Mouse (Mus musculus): ENCODE results near the gene Sept8. TPM values are rescaled to one million over a fixed set of nuclear protein-coding genes. Genes with fewer than 3 reads are reported as not detected.

The Sept8 gene
- polyA plus RNA-seq, 1 experiment from 2014 or later = 38.9 TPM

- ATAC-seq (ENCODE audit: insufficient number of reproducible peaks, insufficient read depth, low FRiP score, low TSS enrichment) = no peak
- H3K4me2 ChIP-seq (replicated peaks) = peak overlapping the region; percentile 86
- H3K27ac ChIP-seq = 0 out of 2 replicates have a peak overlapping the region, but pooled peaks have one; percentile 71
- WGBS = 50% methylated on average over 16 of the region's 16 CpGs
- peaks cover 37% of the 10 kb centered on the region for H3K4me1 ChIP-seq
- H3K9ac ChIP-seq = no peak overlapping the region; the same call in 1 of the 2 replicates
- H3K9me3 ChIP-seq = no peaks in the 10 kb centered on the region
- no peaks in the 10 kb centered on the region for H3K36me3 ChIP-seq
- H3K4me3 ChIP-seq = peak overlapping the region; percentile 77
- H3K27me3 ChIP-seq = no peaks in the 10 kb centered on the region
These were observed 2.2 kb downstream of the Sept8 start for GRCm38 (mm10) chr11:53521120-53521820.

- Histone ChIP-seq H3K36me3 (no peaks in the 10 kb centered on the region), H3K27ac (no peak overlapping the region), H3K27me3 (no peaks in the 10 kb centered on the region), H3K4me3 (no peak overlapping the region), H3K9me3 (no peaks in the 10 kb centered on the region), H3K9ac (no peak overlapping the region), H3K4me2 (replicated peaks) (peak overlapping the region; percentile 86; the same call in 1 of the 2 replicates), H3K4me1 (peaks cover 37% of the 10 kb centered on the region)
- WGBS = 82% methylated on average over 7 of the region's 7 CpGs
- no peak for ATAC-seq (ENCODE audit: insufficient number of reproducible peaks, insufficient read depth, low FRiP score, low TSS enrichment)
These were observed 2.7 kb downstream of the Sept8 start for GRCm38 (mm10) chr11:53521821-53522131.

GRCm38 (mm10) chr11:53522362-53522761, 3.3 kb downstream of the Sept8 start:
- ATAC-seq (ENCODE audit: insufficient number of reproducible peaks, insufficient read depth, low FRiP score, low TSS enrichment) = no peak
- H3K27me3 ChIP-seq = no peaks in the 10 kb centered on the region
- 86% methylated on average over 3 of the region's 3 CpGs for WGBS
- no peak overlapping the region for H3K4me2 ChIP-seq (replicated peaks)
- no peak overlapping the region for H3K27ac ChIP-seq
- no peaks in the 10 kb centered on the region for H3K36me3 ChIP-seq
- no peak overlapping the region for H3K4me3 ChIP-seq
- no peaks in the 10 kb centered on the region for H3K9me3 ChIP-seq
- H3K9ac ChIP-seq = no peak overlapping the region
- H3K4me1 ChIP-seq = peaks cover 37% of the 10 kb centered on the region

DNA sequence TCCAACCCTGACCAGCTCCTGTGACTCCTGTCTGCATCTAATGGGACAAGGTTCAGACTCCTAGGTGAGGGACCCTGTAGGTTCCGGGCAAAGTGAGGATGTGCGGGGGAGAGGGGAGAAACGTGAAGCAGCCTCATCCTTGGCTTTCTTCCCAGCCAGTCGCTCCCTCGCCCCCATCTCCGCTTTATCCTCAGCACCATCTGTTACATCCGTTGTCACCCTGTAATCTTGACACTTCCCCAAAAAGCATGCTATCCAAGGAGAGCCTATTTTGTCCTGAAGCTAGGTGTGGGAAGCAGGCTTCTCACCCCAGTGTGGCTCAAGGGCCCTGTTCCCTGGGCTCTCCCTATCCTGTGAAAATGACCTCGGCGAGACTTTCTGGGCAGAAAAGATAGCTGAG, 3.9 kb downstream of the Sept8 start:
- no peaks in the 10 kb centered on the region for H3K36me3 ChIP-seq
- WGBS = 79% methylated on average over 9 of the region's 9 CpGs
- H3K9ac ChIP-seq = no peak overlapping the region
- H3K4me1 ChIP-seq = peaks cover 37% of the 10 kb centered on the region
- H3K9me3 ChIP-seq = no peaks in the 10 kb centered on the region
- no peak overlapping the region for H3K4me2 ChIP-seq (replicated peaks)
- H3K4me3 ChIP-seq = no peak overlapping the region
- H3K27me3 ChIP-seq = no peaks in the 10 kb centered on the region
- no peak for ATAC-seq (ENCODE audit: insufficient number of reproducible peaks, insufficient read depth, low FRiP score, low TSS enrichment)
- no peak overlapping the region for H3K27ac ChIP-seq

DNA sequence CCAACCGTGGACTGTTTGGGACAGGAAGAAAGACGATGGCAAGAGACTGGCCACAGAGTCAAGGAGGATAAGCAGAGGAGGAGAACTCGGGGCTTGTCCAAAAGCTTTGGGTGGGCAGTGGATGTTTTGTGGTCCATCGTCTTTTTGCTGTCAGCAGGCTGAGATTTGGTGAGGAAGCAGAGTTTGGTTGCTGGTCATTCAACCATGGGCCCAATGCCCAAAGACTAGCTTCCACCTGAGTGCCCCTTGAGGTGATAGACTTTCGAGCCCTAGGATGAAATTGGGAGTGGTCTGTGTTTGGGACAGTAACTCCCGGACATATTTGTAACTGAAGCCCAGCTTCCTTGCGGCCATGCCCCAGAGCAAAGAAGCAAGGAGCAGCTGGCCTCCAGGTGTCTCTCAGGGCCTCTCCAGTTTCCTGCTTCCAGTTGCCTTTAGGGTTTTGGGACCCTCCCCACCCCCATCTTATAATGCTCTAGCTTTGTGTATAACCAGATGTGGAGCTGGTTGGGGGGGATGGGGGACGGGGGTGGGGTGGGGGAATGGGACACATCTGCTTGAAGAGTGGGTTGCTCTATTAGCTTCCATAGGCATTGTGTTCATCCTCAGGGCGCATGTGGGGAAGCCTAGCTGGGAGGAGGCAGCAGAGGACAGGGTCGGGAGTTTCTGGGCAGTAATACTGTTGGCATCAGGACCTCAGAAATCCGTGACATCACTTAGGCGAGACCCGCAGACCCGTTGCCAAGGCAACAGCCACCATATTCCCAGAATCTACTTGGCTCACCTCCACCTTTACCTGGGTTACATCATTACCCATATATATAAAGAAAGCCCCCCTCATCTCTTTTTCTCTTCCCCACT, 4.7 kb downstream of the Sept8 start:
- Histone ChIP-seq H3K4me2 (replicated peaks) (no peak overlapping the region), H3K4me3 (no peak overlapping the region), H3K9me3 (no peaks in the 10 kb centered on the region), H3K9ac (no peak overlapping the region), H3K27ac (0 out of 2 replicates have a peak overlapping the region, but pooled peaks have one; percentile 46), H3K36me3 (no peaks in the 10 kb centered on the region), H3K4me1 (peaks cover 41% of the 10 kb centered on the region), H3K27me3 (no peaks in the 10 kb centered on the region)
- no peak for ATAC-seq (ENCODE audit: insufficient number of reproducible peaks, insufficient read depth, low FRiP score, low TSS enrichment)
- 59% methylated on average over 14 of the region's 14 CpGs for WGBS

GRCm38 (mm10) chr11:53524905-53525304, 5.8 kb downstream of the Sept8 start:
- Histone ChIP-seq H3K9ac (no peak overlapping the region), H3K36me3 (no peaks in the 10 kb centered on the region), H3K9me3 (no peaks in the 10 kb centered on the region), H3K27ac (no peak overlapping the region), H3K4me1 (peaks cover 49% of the 10 kb centered on the region), H3K4me2 (replicated peaks) (no peak overlapping the region), H3K27me3 (no peaks in the 10 kb centered on the region), H3K4me3 (no peak overlapping the region)
- no peak for ATAC-seq (ENCODE audit: insufficient number of reproducible peaks, insufficient read depth, low FRiP score, low TSS enrichment)
- 64% methylated on average over 6 of the region's 6 CpGs for WGBS

GRCm38 (mm10) chr11:53525461-53525860, 6.4 kb downstream of the Sept8 start:
- H3K27me3 ChIP-seq = no peaks in the 10 kb centered on the region
- no peak overlapping the region for H3K4me2 ChIP-seq (replicated peaks)
- H3K36me3 ChIP-seq = no peaks in the 10 kb centered on the region
- 34% methylated on average over 4 of the region's 4 CpGs for WGBS
- H3K4me3 ChIP-seq = no peak overlapping the region
- no peak overlapping the region for H3K27ac ChIP-seq
- H3K9ac ChIP-seq = no peak overlapping the region
- H3K4me1 ChIP-seq = peaks cover 46% of the 10 kb centered on the region
- no peak for ATAC-seq (ENCODE audit: insufficient number of reproducible peaks, insufficient read depth, low FRiP score, low TSS enrichment)
- H3K9me3 ChIP-seq = no peaks in the 10 kb centered on the region

GRCm38 (mm10) chr11:53528397-53529252, 9.6 kb downstream of the Sept8 start:
- Histone ChIP-seq H3K9ac (no peak overlapping the region), H3K4me1 (peaks cover 27% of the 10 kb centered on the region), H3K36me3 (peaks cover 8% of the 10 kb centered on the region; the same call in 1 of the 2 replicates), H3K9me3 (no peaks in the 10 kb centered on the region), H3K4me3 (no peak overlapping the region), H3K27ac (no peak overlapping the region), H3K27me3 (no peaks in the 10 kb centered on the region), H3K4me2 (replicated peaks) (no peak overlapping the region)
- no peak for ATAC-seq (ENCODE audit: insufficient number of reproducible peaks, insufficient read depth, low FRiP score, low TSS enrichment)
- WGBS = 77% methylated on average over 9 of the region's 9 CpGs

DNA sequence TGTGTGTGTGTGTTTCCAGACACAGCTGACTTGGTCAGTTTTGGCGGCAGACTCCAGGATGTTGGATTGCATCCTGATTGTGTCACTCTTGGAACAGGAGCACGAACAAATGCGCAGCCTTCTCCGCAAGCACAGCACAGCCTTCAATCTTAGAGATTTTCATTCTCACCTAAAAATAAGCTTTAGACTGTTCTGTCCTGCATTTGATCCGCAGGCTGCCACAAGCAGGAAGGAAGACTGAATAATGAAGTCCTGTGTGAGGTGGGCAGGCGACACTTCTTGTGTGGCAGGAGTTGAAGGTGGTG, 10.1 kb downstream of the Sept8 start:
- H3K9me3 ChIP-seq = no peaks in the 10 kb centered on the region
- H3K4me3 ChIP-seq = no peak overlapping the region
- no peak for ATAC-seq (ENCODE audit: insufficient number of reproducible peaks, insufficient read depth, low FRiP score, low TSS enrichment)
- peaks cover 22% of the 10 kb centered on the region for H3K4me1 ChIP-seq
- 76% methylated on average over 6 of the region's 6 CpGs for WGBS
- no peak overlapping the region for H3K27ac ChIP-seq
- H3K9ac ChIP-seq = no peak overlapping the region
- H3K4me2 ChIP-seq (replicated peaks) = no peak overlapping the region
- no peaks in the 10 kb centered on the region for H3K27me3 ChIP-seq
- peaks cover 14% of the 10 kb centered on the region for H3K36me3 ChIP-seq

- 77% methylated on average over 9 of the region's 9 CpGs for WGBS
- no peaks in the 10 kb centered on the region for H3K9me3 ChIP-seq
These were observed 10.9 kb downstream of the Sept8 start for GRCm38 (mm10) chr11:53530001-53530400.

DNA sequence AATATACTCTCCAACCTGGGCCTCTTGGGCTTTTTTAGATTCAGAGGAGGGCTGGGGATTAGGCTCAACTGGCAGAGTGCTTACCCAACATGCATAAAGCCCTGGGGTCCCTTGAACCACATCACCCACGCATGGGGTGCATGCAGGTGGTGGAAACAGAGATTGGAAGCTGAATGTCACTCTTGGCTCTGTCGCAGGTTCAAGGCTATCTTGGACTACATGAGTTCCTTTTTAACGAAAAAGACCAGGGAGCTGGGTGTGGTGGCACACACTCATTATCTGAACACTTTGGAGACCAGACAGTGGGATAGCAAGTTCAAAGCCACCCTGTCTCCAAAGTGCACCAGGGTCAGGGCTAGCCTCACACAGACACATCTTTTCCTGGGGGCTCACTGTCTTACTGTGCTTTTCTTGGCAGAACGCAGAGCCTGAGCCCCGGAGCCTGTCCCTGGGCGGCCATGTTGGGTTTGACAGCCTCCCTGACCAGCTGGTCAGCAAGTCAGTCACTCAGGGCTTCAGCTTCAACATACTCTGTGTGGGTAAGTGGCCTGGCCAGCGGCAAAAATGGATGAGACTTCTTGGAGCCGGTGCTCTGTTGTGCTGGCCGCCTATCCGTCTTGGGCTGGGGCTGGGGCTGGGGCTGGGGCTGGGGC, 12.6 kb downstream of the Sept8 start:
- H3K4me2 ChIP-seq (replicated peaks) = no peak overlapping the region
- 95% methylated on average over 10 of the region's 10 CpGs for WGBS

More at GRCm38 (mm10) chr11:53530001-53530400, 10.9 kb downstream of the Sept8 start:
- no peak overlapping the region for H3K27ac ChIP-seq
- peaks cover 14% of the 10 kb centered on the region for H3K4me1 ChIP-seq
- no peak overlapping the region for H3K4me3 ChIP-seq
- peaks cover 22% of the 10 kb centered on the region for H3K36me3 ChIP-seq
- no peak overlapping the region for H3K4me2 ChIP-seq (replicated peaks)
- H3K9ac ChIP-seq = no peak overlapping the region
- ATAC-seq (ENCODE audit: insufficient number of reproducible peaks, insufficient read depth, low FRiP score, low TSS enrichment) = no peak
- no peaks in the 10 kb centered on the region for H3K27me3 ChIP-seq

More for the DNA sequence above, 12.6 kb downstream of the Sept8 start:
- Histone ChIP-seq H3K36me3 (peaks cover 38% of the 10 kb centered on the region), H3K27me3 (no peaks in the 10 kb centered on the region), H3K9ac (no peak overlapping the region), H3K4me1 (peaks cover 12% of the 10 kb centered on the region), H3K9me3 (no peaks in the 10 kb centered on the region), H3K27ac (no peak overlapping the region), H3K4me3 (no peak overlapping the region)
- ATAC-seq (ENCODE audit: insufficient number of reproducible peaks, insufficient read depth, low FRiP score, low TSS enrichment) = no peak

All from embryonic facial prominence, embryonic 12.5 days (tissue).